ENCODE assay signal across 9 mouse cellular contexts in genomic region chr9:23009462-23010183, GRCm38 (mm10).
DNase-seq lines count a peak whose midpoint lies in the region; ATAC-seq lines count a peak whose summit lies in the region.
"Had no signal": no experiment of that assay in that cellular context is flagged by ENCODE, and none has a peak within 500 bp of the region (broad histone marks: within the 10 kb centered on the region; RNA-seq: fewer than 3 reads in every experiment).

No protein-coding gene starts in this region.

- H3K27me3 ChIP-seq in forebrain, embryonic 10.5 days (ENCODE audit: poor library complexity, severe bottlenecking), result peaks cover 93% of the 10 kb centered on the region
- no peaks in the 10 kb centered on the region for H3K27me3 ChIP-seq in intestine, embryonic 16.5 days (replicated peaks; ENCODE audit: control insufficient read depth, insufficient read depth, low read length)
- peaks cover 9% of the 10 kb centered on the region for H3K27me3 ChIP-seq in neural tube, embryonic 12.5 days (replicated peaks)

- H3K4me1 ChIP-seq in forebrain, embryonic 10.5 days, result peaks cover 63% of the 10 kb centered on the region
- peaks cover 19% of the 10 kb centered on the region for H3K4me1 ChIP-seq in intestine, embryonic 16.5 days (ENCODE audit: control insufficient read depth, insufficient read depth, low read length)
- H3K4me1 ChIP-seq in neural tube, embryonic 12.5 days, result peaks cover 34% of the 10 kb centered on the region

- ATAC-seq in intestine, embryonic 16.5 days, result 0 out of 2 replicates have a peak, but pooled peaks have one; percentile 34
- peak; percentile 55; the same call in 1 of the 2 replicates for ATAC-seq in neural tube, embryonic 12.5 days (ENCODE audit: low FRiP score, low read depth)
- ATAC-seq in erythroblast, adult 5-6 weeks (replicated peaks; ENCODE audit: low FRiP score, poor library complexity, severe bottlenecking), result no peak
- ATAC-seq: inflammation-experienced regulatory T-cells, adult 6 months had no signal

- no peaks in the 10 kb centered on the region for H3K9me3 ChIP-seq in forebrain, embryonic 10.5 days
- no peaks in the 10 kb centered on the region for H3K9me3 ChIP-seq in intestine, embryonic 16.5 days (ENCODE audit: control insufficient read depth, low read length)
- H3K9me3 ChIP-seq in neural tube, embryonic 12.5 days, result no peaks in the 10 kb centered on the region

- H3K4me3 ChIP-seq in forebrain, embryonic 10.5 days, result peak overlapping the region; percentile 32
- H3K4me3 ChIP-seq in intestine, embryonic 16.5 days (ENCODE audit: low read length), result no peak overlapping the region
- no peak overlapping the region for H3K4me3 ChIP-seq in neural tube, embryonic 12.5 days

- no peaks in the 10 kb centered on the region for H3K36me3 ChIP-seq in forebrain, embryonic 10.5 days (replicated peaks)
- no peaks in the 10 kb centered on the region for H3K36me3 ChIP-seq in intestine, embryonic 16.5 days (ENCODE audit: control insufficient read depth, insufficient read depth, low read length)
- no peaks in the 10 kb centered on the region for H3K36me3 ChIP-seq in neural tube, embryonic 12.5 days

- 2% methylated on average over 24 of the region's 24 CpGs for WGBS in forebrain, embryonic 10.5 days
- WGBS in intestine, embryonic 16.5 days, result 20% methylated on average over 24 of the region's 24 CpGs
- 6% methylated on average over 24 of the region's 24 CpGs for WGBS in neural tube, embryonic 12.5 days

- peak overlapping the region; percentile 73 for H3K27ac ChIP-seq in forebrain, embryonic 10.5 days
- H3K27ac ChIP-seq in intestine, embryonic 16.5 days (ENCODE audit: low read length), result no peak overlapping the region
- no peak overlapping the region for H3K27ac ChIP-seq in neural tube, embryonic 12.5 days

- 0 out of 2 replicates have a peak overlapping the region, but pooled peaks have one; percentile 24 for H3K9ac ChIP-seq in intestine, embryonic 16.5 days (ENCODE audit: low read depth, low read length)
- 0 out of 2 replicates have a peak overlapping the region, but pooled peaks have one; percentile 29 for H3K9ac ChIP-seq in neural tube, embryonic 12.5 days

- H3K4me2 ChIP-seq in intestine, embryonic 16.5 days (ENCODE audit: low read depth, low read length), result peak overlapping the region; percentile 30
- H3K4me2 ChIP-seq in neural tube, embryonic 12.5 days (replicated peaks), result peak overlapping the region; percentile 43

- DNase-seq in kidney, postnatal 4 days, result peak; percentile 31 to 41
- no peak for DNase-seq in kidney, adult 18-20 months
- DNase-seq in forebrain, embryonic 10.5 days (ENCODE audit: extremely low spot score, low spot score), result peak; percentile 32
- DNase-seq in spleen, postnatal 14 days (ENCODE audit: low spot score in 2 of 2), result no peak
- DNase-seq in ovary, postnatal 14 days (ENCODE audit: low spot score), result no peak

Comparison
In these comparisons a context has a peak if more than half of its experiments do, and no peak if none do; other contexts are left out.
1. DNase-seq: peak in kidney, postnatal 4 days (2 of 2) and forebrain, embryonic 10.5 days (single experiment); none in kidney, adult 18-20 months (single experiment), spleen, postnatal 14 days (0 of 2) and ovary, postnatal 14 days (single experiment).